Mouse (Mus musculus) thymus, adult 2 months (tissue): ENCODE data around the gene Rab3a.

Experiments used
- CTCF ChIP-seq: fragments of 200-500 bp; IDR thresholded peaks from 2 replicates; pipeline ENCODE4 v1.5.1; 2012; ENCODE audit warnings: mild to moderate bottlenecking, control low read depth, low read length, moderate library complexity, borderline replicate concordance; ENCODE audit not compliant: control insufficient read depth, poor library complexity, insufficient read depth; ENCODE audit errors: extremely low read depth
- POLR2A ChIP-seq: fragments of 200-500 bp; IDR thresholded peaks from 2 replicates; pipeline ENCODE4 v1.6.1; 2012; ENCODE audit warnings: mild to moderate bottlenecking, low read length, control low read depth, moderate library complexity; ENCODE audit not compliant: control insufficient read depth, poor library complexity, insufficient read depth; ENCODE audit errors: extremely low read depth

DNA sequence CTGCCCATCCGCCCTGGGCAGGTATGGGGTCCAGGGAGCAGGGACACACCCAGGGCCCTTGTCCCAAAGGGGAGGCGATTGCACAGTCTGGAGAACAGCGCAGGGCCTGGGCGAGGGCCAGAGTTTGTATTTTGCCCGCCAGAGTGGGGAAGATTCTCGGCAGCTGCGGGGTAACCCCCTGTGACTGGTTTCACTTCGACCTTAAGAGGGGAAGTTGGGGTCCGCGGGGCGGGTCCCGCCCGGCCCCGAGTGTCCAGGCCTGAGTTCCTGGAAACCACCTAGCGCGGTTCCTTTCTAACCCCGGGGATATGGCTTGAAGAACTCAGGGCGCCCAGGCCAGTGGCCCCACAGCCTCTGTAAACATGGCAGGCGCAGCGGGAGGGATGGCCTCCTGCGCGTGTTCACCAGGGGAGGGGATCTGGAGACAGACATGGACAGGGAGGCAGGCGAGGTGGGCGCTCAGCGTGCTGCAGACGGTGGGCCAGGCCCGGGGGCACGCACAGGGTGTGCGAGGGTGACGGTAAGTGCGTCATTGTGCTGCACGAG, 13.8 kb downstream of the Rab3a start:
- TF ChIP-seq CTCF (no peak), POLR2A (no peak)
